Mouse (Mus musculus) forebrain, embryonic 14.5 days (tissue): Measurements from ENCODE around the gene Tmem135. TPM values are rescaled to one million over a fixed set of nuclear protein-coding genes. Genes with fewer than 3 reads are reported as not detected.

ENCODE experiments used
- microRNA-seq: library from miRNA; unstranded; fragments of <30 nt; microRNA quantifications from one replicate; pipeline ENCODE4, GENCODE M21; 2016
- polyA plus RNA-seq: library from polyadenylated mRNA; unstranded; fragments of >200 nt; fragmentation: Nextera tagmentation; extraction: Ambion mirVana; gene quantifications from 2 replicates; pipeline ENCODE4 v1.2.1, GENCODE M21; 2014

Tmem135 gene
- polyA plus RNA-seq, 1 experiment from 2014 or later: 16.2 TPM

Small RNA genes within 50 kb of the gene (microRNA-seq; reads per million reads assigned to microRNA genes)
- gene Gm22171: not detected
- gene Gm24659: not detected

Other genes with a start within 250 kb of the Tmem135 start
- 1.6 and 2.1 TPM in 2 replicates for gene Fzd4, start 133 bp upstream of the Tmem135 start, polyA plus RNA-seq
- 13.0 and 13.8 TPM in 2 replicates for gene Prss23, start 123.0 kb upstream of the Tmem135 start, polyA plus RNA-seq
- gene Me3, start 228.2 kb upstream of the Tmem135 start, polyA plus RNA-seq: 3.2 and 5.0 TPM in 2 replicates